ENCODE assay signal across 18 mouse cellular contexts in the genomic region with DNA sequence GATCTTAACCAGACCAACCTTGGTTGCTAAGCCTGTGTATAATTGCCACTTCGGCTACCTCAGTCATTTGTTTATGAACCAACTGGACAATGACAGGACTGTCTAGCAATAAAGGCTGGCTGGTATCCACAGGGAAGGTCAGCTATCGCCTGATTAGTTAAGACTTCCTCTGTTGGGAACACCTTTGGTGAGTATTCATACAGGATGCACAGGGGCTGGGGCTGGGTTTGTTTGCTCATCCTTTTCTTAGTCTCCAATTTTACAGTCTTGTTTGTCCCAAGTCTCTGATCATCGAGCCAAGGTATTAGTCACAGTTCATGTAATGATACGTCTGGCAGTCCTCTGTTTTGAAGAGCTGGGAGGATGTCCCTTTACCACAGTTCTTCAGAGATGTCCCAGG.
"Had no signal": no experiment of that assay in that cellular context is flagged by ENCODE, and none has a peak within 500 bp of the region (broad histone marks: within the 10 kb centered on the region; RNA-seq: fewer than 3 reads in every experiment).

No protein-coding gene starts in this region.

- H3K4me2 ChIP-seq: lung, embryonic 15.5 days; neural tube, embryonic 12.5 days; neural tube, embryonic 15.5 days had no signal

- H3K4me3 ChIP-seq: left cerebral cortex, adult 2 months; lung, embryonic 15.5 days; megakaryocyte, embryonic 14.5 days; midbrain, embryonic 10.5 days; neural tube, embryonic 12.5 days; neural tube, embryonic 15.5 days had no signal

- H3K27me3 ChIP-seq: lung, embryonic 15.5 days; megakaryocyte, embryonic 14.5 days; neural tube, embryonic 12.5 days; neural tube, embryonic 15.5 days had no signal

- H3K27ac ChIP-seq: kidney, postnatal 0 days; left cerebral cortex, adult 2 months; liver, embryonic 14.5 days; midbrain, embryonic 10.5 days; neural tube, embryonic 12.5 days; neural tube, embryonic 15.5 days had no signal

- H3K9ac ChIP-seq: liver, embryonic 14.5 days; liver, postnatal 0 days; lung, embryonic 15.5 days; neural tube, embryonic 12.5 days; neural tube, embryonic 15.5 days had no signal

- DNase-seq: kidney, adult 11 months; kidney, postnatal 25 days; layer of hippocampus, postnatal 36 days; liver, postnatal 0 days; lung, postnatal 10 days; midbrain, embryonic 14.5 days; right cerebral cortex, adult 18-20 months; right cerebral cortex, postnatal 14 days; right cerebral cortex, postnatal 4 days; thymus, postnatal 36 days had no signal

- ATAC-seq: liver, postnatal 0 days had no signal

- H3K36me3 ChIP-seq: lung, embryonic 15.5 days; neural tube, embryonic 12.5 days; neural tube, embryonic 15.5 days had no signal

- H3K4me1 ChIP-seq: lung, embryonic 15.5 days; megakaryocyte, embryonic 14.5 days; midbrain, embryonic 10.5 days; neural tube, embryonic 12.5 days; neural tube, embryonic 15.5 days had no signal

- H3K9me3 ChIP-seq: lung, embryonic 15.5 days; midbrain, embryonic 10.5 days; neural tube, embryonic 12.5 days; neural tube, embryonic 15.5 days had no signal
